Mouse (Mus musculus) liver, postnatal 0 days (tissue): ENCODE data around the gene Zfp784.

ENCODE experiments used
- CTCF ChIP-seq: sonication (generic); IDR thresholded peaks from 2 replicates; pipeline ENCODE4 v1.5.1; 2016; ENCODE audit warnings: antibody characterized with exemption, low read depth
- EP300 ChIP-seq: IDR thresholded peaks from 2 replicates; pipeline ENCODE4 v1.6.1; 2016; ENCODE audit warnings: antibody characterized with exemption, low read depth, mild to moderate bottlenecking

DNA sequence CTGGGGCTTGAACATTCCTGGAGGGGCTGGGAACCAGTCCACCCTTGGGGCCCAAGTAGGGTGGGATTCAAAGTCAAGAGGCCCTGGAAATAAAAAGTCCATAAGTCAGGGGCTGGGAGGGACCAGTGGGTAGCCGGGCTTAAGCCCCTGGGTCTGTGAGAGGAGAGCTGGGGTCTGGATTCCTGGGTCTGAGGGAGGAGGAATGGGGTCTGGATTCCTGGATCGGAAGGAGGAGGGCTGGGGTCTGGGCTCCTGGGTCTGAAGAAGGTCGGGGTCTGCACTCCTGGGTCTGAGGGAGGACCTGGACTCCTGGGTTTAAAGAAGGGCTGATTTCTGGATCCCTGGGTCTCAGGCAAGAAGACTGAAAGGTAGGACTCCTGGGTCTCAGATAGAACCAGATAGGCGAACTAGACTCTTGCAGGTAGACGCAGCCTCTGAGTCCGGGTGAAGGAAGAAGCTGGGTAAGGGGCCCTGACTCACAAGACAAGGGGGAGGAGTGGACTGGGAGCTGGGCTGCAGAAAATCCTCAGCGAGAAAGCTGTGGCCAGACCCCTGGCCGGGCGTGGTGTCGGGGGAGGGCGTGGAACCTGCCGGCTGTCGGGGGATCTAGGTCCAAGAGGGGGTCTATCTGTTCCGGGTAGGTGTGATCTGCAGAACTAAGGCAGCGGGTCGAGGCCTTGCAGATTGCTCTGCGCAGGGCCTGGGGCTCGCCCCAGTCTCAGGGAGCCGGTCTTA lies 42.8 kb downstream of the Zfp784 start:
- TF ChIP-seq CTCF (no peak), EP300 (no peak)
